Mouse (Mus musculus): ENCODE measurements around the gene Mtnr1a. TPM values are rescaled to one million over a fixed set of nuclear protein-coding genes. Genes with fewer than 3 reads are reported as not detected.

The Mtnr1a gene
- polyA plus RNA-seq, 1 experiment from 2014 or later: 0.15 TPM

GRCm38 (mm10) chr8:45051236-45051635 is 17.7 kb upstream of the Mtnr1a start:
- 97% methylated on average over 30 of the region's 30 CpGs for WGBS

GRCm38 (mm10) chr8:45052205-45052604 is 16.7 kb upstream of the Mtnr1a start:
- Histone ChIP-seq H3K36me3 (ENCODE audit: control insufficient read depth, insufficient read depth, low read length) (peaks cover 3% of the 10 kb centered on the region), H3K4me2 (ENCODE audit: low read depth) (no peak overlapping the region), H3K9ac (ENCODE audit: low read length) (no peak overlapping the region), H3K4me1 (ENCODE audit: control insufficient read depth, insufficient read depth, low read length) (no peaks in the 10 kb centered on the region), H3K27ac (ENCODE audit: low read depth, low read length) (no peak overlapping the region), H3K27me3 (ENCODE audit: control insufficient read depth, insufficient read depth, low read length) (no peaks in the 10 kb centered on the region), H3K9me3 (ENCODE audit: control insufficient read depth, low read length) (no peaks in the 10 kb centered on the region), H3K4me3 (ENCODE audit: low read depth, low read length) (no peak overlapping the region)
- WGBS: 78% methylated on average over 1 of the region's 1 CpGs
- ATAC-seq (ENCODE audit: insufficient read depth, low FRiP score, low TSS enrichment) (peak; percentile 64; the same call in 1 of the 2 replicates), DNase-seq (ENCODE audit: low spot score) (no peak)

More at GRCm38 (mm10) chr8:45051236-45051635, 17.7 kb upstream of the Mtnr1a start:
- H3K36me3 ChIP-seq (ENCODE audit: control insufficient read depth, insufficient read depth, low read length): peaks cover 3% of the 10 kb centered on the region
- H3K9ac ChIP-seq (ENCODE audit: low read length): no peak overlapping the region
- no peaks in the 10 kb centered on the region for H3K9me3 ChIP-seq (ENCODE audit: control insufficient read depth, low read length)
- no peak overlapping the region for H3K27ac ChIP-seq (ENCODE audit: low read depth, low read length)
- H3K4me2 ChIP-seq (ENCODE audit: low read depth): no peak overlapping the region
- no peak for ATAC-seq (ENCODE audit: insufficient read depth, low FRiP score, low TSS enrichment)
- no peaks in the 10 kb centered on the region for H3K27me3 ChIP-seq (ENCODE audit: control insufficient read depth, insufficient read depth, low read length)
- H3K4me3 ChIP-seq (ENCODE audit: low read depth, low read length): no peak overlapping the region
- no peaks in the 10 kb centered on the region for H3K4me1 ChIP-seq (ENCODE audit: control insufficient read depth, insufficient read depth, low read length)
- no peak for DNase-seq (ENCODE audit: low spot score)

GRCm38 (mm10) chr8:45052618-45053017 is 16.3 kb upstream of the Mtnr1a start:
- Histone ChIP-seq H3K27me3 (ENCODE audit: control insufficient read depth, insufficient read depth, low read length) (no peaks in the 10 kb centered on the region), H3K27ac (ENCODE audit: low read depth, low read length) (no peak overlapping the region), H3K4me3 (ENCODE audit: low read depth, low read length) (no peak overlapping the region), H3K9me3 (ENCODE audit: control insufficient read depth, low read length) (no peaks in the 10 kb centered on the region), H3K36me3 (ENCODE audit: control insufficient read depth, insufficient read depth, low read length) (peaks cover 3% of the 10 kb centered on the region), H3K9ac (ENCODE audit: low read length) (no peak overlapping the region), H3K4me2 (ENCODE audit: low read depth) (no peak overlapping the region), H3K4me1 (ENCODE audit: control insufficient read depth, insufficient read depth, low read length) (no peaks in the 10 kb centered on the region)
- DNase-seq (ENCODE audit: low spot score) (no peak), ATAC-seq (ENCODE audit: insufficient read depth, low FRiP score, low TSS enrichment) (no peak)
- WGBS: 92% methylated on average over 9 of the region's 9 CpGs

- ATAC-seq (ENCODE audit: insufficient read depth, low FRiP score, low TSS enrichment): no peak
- Histone ChIP-seq H3K9me3 (ENCODE audit: control insufficient read depth, low read length) (no peaks in the 10 kb centered on the region), H3K4me3 (ENCODE audit: low read depth, low read length) (no peak overlapping the region), H3K36me3 (ENCODE audit: control insufficient read depth, insufficient read depth, low read length) (peaks cover 3% of the 10 kb centered on the region), H3K27me3 (ENCODE audit: control insufficient read depth, insufficient read depth, low read length) (no peaks in the 10 kb centered on the region), H3K27ac (ENCODE audit: low read depth, low read length) (no peak overlapping the region), H3K9ac (ENCODE audit: low read length) (no peak overlapping the region), H3K4me1 (ENCODE audit: control insufficient read depth, insufficient read depth, low read length) (no peaks in the 10 kb centered on the region), H3K4me2 (ENCODE audit: low read depth) (no peak overlapping the region)
- 94% methylated on average over 3 of the region's 3 CpGs for WGBS
- no peak for DNase-seq (ENCODE audit: low spot score)
Observed at GRCm38 (mm10) chr8:45055500-45055899, 13.4 kb upstream of the Mtnr1a start.

GRCm38 (mm10) chr8:45056810-45057209 is 12.1 kb upstream of the Mtnr1a start:
- Histone ChIP-seq H3K4me2 (ENCODE audit: low read depth) (no peak overlapping the region), H3K4me1 (ENCODE audit: control insufficient read depth, insufficient read depth, low read length) (no peaks in the 10 kb centered on the region), H3K27me3 (ENCODE audit: control insufficient read depth, insufficient read depth, low read length) (no peaks in the 10 kb centered on the region), H3K36me3 (ENCODE audit: control insufficient read depth, insufficient read depth, low read length) (no peaks in the 10 kb centered on the region), H3K9me3 (ENCODE audit: control insufficient read depth, low read length) (no peaks in the 10 kb centered on the region), H3K4me3 (ENCODE audit: low read depth, low read length) (no peak overlapping the region), H3K27ac (ENCODE audit: low read depth, low read length) (no peak overlapping the region), H3K9ac (ENCODE audit: low read length) (no peak overlapping the region)
- no peak for DNase-seq (ENCODE audit: low spot score)
- peak; percentile 48; the same call in 1 of the 2 replicates for ATAC-seq (ENCODE audit: insufficient read depth, low FRiP score, low TSS enrichment)
- WGBS: 17% methylated on average over 2 of the region's 3 CpGs

DNA sequence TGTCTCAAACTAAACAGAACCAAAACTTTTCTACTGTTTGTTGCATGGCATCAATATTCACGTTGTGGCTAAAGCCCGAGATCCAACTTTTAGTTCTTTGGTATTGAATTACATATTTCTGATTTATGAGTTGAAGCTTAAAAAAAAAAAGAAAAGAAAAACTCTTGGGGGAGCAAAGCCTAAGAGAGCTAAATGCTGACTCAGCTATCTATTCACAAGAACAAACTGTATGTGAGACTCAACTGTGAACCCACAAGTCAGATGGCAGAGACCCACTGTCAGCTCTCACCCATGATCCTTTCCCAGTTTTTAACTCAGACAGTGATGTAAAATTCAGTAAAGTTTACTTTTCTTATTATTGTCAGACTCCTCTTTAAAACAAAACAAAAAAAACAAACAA is 8.9 kb upstream of the Mtnr1a start:
- H3K4me3 ChIP-seq (ENCODE audit: low read depth, low read length): no peak overlapping the region
- no peak for ATAC-seq (ENCODE audit: insufficient read depth, low FRiP score, low TSS enrichment)
- 85% methylated on average over 2 of the region's 2 CpGs for WGBS

GRCm38 (mm10) chr8:45062311-45062710 is 6.6 kb upstream of the Mtnr1a start:
- no peaks in the 10 kb centered on the region for H3K36me3 ChIP-seq (ENCODE audit: control insufficient read depth, insufficient read depth, low read length)
- 94% methylated on average over 11 of the region's 11 CpGs for WGBS

More for the DNA sequence above, 8.9 kb upstream of the Mtnr1a start:
- no peak overlapping the region for H3K27ac ChIP-seq (ENCODE audit: low read depth, low read length)
- no peaks in the 10 kb centered on the region for H3K36me3 ChIP-seq (ENCODE audit: control insufficient read depth, insufficient read depth, low read length)
- H3K9me3 ChIP-seq (ENCODE audit: control insufficient read depth, low read length): no peaks in the 10 kb centered on the region
- no peak overlapping the region for H3K9ac ChIP-seq (ENCODE audit: low read length)
- no peak overlapping the region for H3K4me2 ChIP-seq (ENCODE audit: low read depth)
- H3K27me3 ChIP-seq (ENCODE audit: control insufficient read depth, insufficient read depth, low read length): no peaks in the 10 kb centered on the region
- no peaks in the 10 kb centered on the region for H3K4me1 ChIP-seq (ENCODE audit: control insufficient read depth, insufficient read depth, low read length)
- DNase-seq (ENCODE audit: low spot score): no peak

GRCm38 (mm10) chr8:45062982-45063924 is 5.7 kb upstream of the Mtnr1a start:
- Histone ChIP-seq H3K27ac (ENCODE audit: low read depth, low read length) (no peak overlapping the region), H3K4me2 (ENCODE audit: low read depth) (no peak overlapping the region), H3K27me3 (ENCODE audit: control insufficient read depth, insufficient read depth, low read length) (no peaks in the 10 kb centered on the region), H3K9me3 (ENCODE audit: control insufficient read depth, low read length) (no peaks in the 10 kb centered on the region), H3K36me3 (ENCODE audit: control insufficient read depth, insufficient read depth, low read length) (no peaks in the 10 kb centered on the region), H3K9ac (ENCODE audit: low read length) (no peak overlapping the region), H3K4me1 (ENCODE audit: control insufficient read depth, insufficient read depth, low read length) (no peaks in the 10 kb centered on the region), H3K4me3 (ENCODE audit: low read depth, low read length) (no peak overlapping the region)
- WGBS: 67% methylated on average over 25 of the region's 25 CpGs
- ATAC-seq (ENCODE audit: insufficient read depth, low FRiP score, low TSS enrichment): peak; percentile 11; the same call in 1 of the 2 replicates
- no peak for DNase-seq (ENCODE audit: low spot score)

More at GRCm38 (mm10) chr8:45062311-45062710, 6.6 kb upstream of the Mtnr1a start:
- H3K9me3 ChIP-seq (ENCODE audit: control insufficient read depth, low read length): no peaks in the 10 kb centered on the region
- DNase-seq (ENCODE audit: low spot score) (no peak), ATAC-seq (ENCODE audit: insufficient read depth, low FRiP score, low TSS enrichment) (no peak)
- H3K27me3 ChIP-seq (ENCODE audit: control insufficient read depth, insufficient read depth, low read length): no peaks in the 10 kb centered on the region
- H3K4me1 ChIP-seq (ENCODE audit: control insufficient read depth, insufficient read depth, low read length): no peaks in the 10 kb centered on the region
- H3K4me3 ChIP-seq (ENCODE audit: low read depth, low read length): no peak overlapping the region
- no peak overlapping the region for H3K9ac ChIP-seq (ENCODE audit: low read length)
- H3K4me2 ChIP-seq (ENCODE audit: low read depth): no peak overlapping the region
- H3K27ac ChIP-seq (ENCODE audit: low read depth, low read length): no peak overlapping the region
